Mouse (Mus musculus): ENCODE data around the gene Afap1l2.

Afap1l2 gene

GRCm38 (mm10) chr19:57007291-57007690, 737 bp downstream of the Afap1l2 start:
- no peak for DNase-seq (ENCODE audit: low read depth, low spot score)

DNA sequence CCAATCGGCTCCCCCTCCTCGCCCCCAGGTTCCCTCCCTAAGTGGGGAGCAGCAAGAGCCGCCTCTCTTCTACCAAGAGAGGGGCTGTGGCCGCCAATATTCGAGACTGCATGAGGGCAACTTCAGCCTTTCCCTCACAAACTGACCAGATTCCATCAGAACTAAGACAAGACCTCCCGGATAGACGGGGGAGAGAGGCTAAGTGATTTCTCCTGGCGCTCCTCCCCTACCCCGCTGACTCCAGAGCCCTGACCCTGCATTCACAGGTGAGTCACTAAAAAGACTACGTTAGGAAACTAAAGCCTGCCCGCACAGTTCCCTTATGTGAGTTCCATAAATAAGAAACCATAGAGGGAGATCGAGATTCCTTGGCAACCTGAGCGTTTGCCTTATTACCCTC, 1.2 kb downstream of the Afap1l2 start:
- DNase-seq (ENCODE audit: low read depth, low spot score) = no peak

DNA sequence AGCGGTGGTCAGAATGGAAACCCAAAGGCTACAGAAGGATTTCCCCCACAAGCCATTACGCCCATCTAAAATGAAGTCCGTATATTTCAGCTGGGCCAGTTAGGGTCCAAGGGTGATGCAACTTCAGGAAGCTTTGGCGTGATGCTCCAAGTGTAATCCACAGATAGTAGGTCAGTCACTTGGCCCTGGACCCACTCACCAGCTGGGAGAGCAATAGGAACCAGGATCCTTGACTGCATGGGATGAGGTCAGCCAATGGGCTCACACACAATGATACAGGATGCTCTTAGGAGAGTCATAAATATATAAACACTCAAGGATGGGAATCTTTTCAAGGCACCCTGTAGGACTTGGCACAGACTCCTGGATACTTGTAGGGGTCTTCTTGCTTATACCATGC, 3.0 kb downstream of the Afap1l2 start:
- no peak for DNase-seq (ENCODE audit: low read depth, low spot score)

- DNase-seq (ENCODE audit: low read depth, low spot score) = no peak
Measured at GRCm38 (mm10) chr19:57003460-57003810, 4.6 kb downstream of the Afap1l2 start.

GRCm38 (mm10) chr19:57002741-57003459, 5.1 kb downstream of the Afap1l2 start:
- DNase-seq (ENCODE audit: low read depth, low spot score) = no peak

DNA sequence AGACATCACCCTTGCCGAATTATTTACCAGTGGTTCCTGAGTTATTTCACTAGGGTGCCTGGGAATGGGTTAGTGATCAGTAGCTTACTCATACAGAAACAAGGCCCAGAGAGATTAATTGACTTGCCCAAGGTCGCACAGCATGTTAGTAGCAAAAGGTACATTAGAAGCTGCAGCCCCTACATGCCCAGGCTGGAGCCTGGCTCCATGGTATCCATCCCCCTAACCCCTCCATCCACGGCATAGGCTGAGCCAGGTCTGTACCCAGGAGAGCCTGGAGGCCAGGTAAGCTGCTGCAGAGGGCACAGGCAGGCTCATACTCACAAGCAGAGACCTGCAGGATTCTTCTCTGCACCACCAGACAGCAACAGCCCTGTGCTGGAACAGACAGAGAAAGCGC, 6.1 kb downstream of the Afap1l2 start:
- no peak for DNase-seq (ENCODE audit: low read depth, low spot score)

- no peak for DNase-seq (ENCODE audit: low read depth, low spot score)
Measured at GRCm38 (mm10) chr19:57000592-57000991, 7.4 kb downstream of the Afap1l2 start.

- DNase-seq (ENCODE audit: low read depth, low spot score) = no peak
Measured at GRCm38 (mm10) chr19:56999781-57000180, 8.2 kb downstream of the Afap1l2 start.

GRCm38 (mm10) chr19:56998910-56999309, 9.1 kb downstream of the Afap1l2 start:
- no peak for DNase-seq (ENCODE audit: low read depth, low spot score)

GRCm38 (mm10) chr19:56998331-56998730, 9.7 kb downstream of the Afap1l2 start:
- no peak for DNase-seq (ENCODE audit: low read depth, low spot score)

DNA sequence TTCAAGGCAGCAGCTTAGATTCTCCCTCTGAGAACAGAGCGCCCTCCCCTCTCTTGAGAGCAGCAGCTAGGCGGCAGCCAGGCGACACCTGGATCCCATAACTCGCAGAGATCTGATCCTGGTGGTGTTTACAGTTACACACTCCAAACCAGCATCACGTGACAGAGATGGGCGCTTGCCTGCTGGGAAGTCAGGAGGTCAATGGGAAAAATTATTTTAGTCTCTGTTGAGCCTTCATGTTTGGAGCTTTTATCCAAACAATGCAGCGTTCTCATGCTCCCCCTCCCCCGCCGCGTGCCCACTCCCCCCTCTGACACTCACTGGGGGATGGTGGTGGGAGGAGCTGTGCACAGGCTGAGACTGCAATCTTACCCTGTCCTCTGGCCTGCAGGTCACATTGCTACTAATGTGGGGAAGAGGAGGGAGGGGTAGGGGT, 10.8 kb downstream of the Afap1l2 start:
- DNase-seq (ENCODE audit: low read depth, low spot score) = no peak

GRCm38 (mm10) chr19:56995441-56995840, 12.6 kb downstream of the Afap1l2 start:
- no peak for DNase-seq (ENCODE audit: low read depth, low spot score)

DNA sequence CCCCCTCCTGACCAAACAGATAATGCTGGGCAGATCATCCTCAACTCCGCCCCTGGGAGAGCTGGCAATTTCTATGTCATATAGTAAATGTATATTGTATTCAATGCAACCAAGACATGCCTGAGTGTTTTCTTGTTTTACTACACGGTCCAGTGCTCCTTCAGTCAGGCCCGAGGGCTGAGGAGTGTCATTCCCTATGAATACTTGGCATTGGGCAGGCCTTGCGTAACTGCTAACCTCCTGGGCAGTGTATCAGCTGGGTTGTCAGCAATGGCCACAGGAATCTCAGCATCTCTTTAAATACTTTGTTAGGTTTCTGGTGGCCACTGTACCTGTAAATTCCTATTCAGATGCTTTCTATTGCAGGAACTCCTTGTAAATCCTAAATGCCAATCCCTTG, 13.4 kb downstream of the Afap1l2 start:
- no peak for DNase-seq (ENCODE audit: low read depth, low spot score)

DNA sequence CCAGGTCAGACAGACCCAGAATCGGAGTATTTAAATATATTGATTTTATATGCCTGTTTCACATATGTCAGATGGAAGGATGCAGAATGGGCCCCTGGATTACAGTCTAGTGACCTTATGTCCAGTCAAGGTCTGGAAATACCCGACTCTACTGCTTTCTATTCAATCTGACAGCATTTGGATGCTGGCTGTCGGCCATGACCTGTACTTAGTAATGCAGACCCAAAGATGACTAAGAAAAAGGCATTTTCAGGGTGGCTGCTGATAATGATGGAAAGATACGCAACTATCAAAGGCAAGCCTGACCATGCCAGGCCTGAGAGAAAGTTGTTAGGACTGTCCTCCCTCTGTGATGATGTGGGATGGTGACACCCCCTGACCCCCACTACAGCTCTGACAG, 14.3 kb downstream of the Afap1l2 start:
- DNase-seq (ENCODE audit: low read depth, low spot score) = no peak

DNA sequence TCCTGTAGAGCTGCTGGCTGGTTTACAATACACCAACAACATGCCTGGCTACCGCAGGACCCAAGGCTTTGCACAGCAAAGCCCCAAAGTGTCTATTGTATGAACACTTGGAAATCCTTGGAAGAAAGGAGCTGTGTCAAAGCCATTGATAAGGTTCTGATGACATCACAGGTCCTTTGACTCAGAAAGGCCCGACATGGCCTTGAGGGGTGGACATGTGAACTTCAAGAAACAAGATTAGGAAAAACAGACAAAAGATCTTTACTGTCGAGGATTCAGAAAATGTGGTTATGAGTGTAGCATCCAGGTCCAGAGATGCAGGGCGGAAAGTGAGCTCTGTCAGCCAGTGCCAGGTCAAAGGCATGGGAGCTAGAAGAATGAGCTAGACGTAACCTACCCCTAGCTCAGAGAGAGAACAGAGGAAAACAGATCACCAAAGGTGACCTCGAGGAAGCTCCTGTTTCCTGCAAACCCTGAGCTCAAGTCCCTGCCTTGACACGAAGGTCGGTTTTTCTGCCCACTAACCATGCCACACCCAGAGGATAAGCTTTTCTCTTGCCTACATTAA, 15.0 kb downstream of the Afap1l2 start:
- no peak for DNase-seq (ENCODE audit: low read depth, low spot score)

GRCm38 (mm10) chr19:56990367-56991111, 17.5 kb downstream of the Afap1l2 start:
- DNase-seq (ENCODE audit: low read depth, low spot score) = no peak

- DNase-seq (ENCODE audit: low read depth, low spot score) = no peak
Measured at GRCm38 (mm10) chr19:56989171-56989570, 18.9 kb downstream of the Afap1l2 start.

GRCm38 (mm10) chr19:56984229-56984628, 23.8 kb downstream of the Afap1l2 start:
- DNase-seq (ENCODE audit: low read depth, low spot score) = no peak

- DNase-seq (ENCODE audit: low read depth, low spot score) = no peak
Measured at GRCm38 (mm10) chr19:56983757-56984156, 24.3 kb downstream of the Afap1l2 start.

DNA sequence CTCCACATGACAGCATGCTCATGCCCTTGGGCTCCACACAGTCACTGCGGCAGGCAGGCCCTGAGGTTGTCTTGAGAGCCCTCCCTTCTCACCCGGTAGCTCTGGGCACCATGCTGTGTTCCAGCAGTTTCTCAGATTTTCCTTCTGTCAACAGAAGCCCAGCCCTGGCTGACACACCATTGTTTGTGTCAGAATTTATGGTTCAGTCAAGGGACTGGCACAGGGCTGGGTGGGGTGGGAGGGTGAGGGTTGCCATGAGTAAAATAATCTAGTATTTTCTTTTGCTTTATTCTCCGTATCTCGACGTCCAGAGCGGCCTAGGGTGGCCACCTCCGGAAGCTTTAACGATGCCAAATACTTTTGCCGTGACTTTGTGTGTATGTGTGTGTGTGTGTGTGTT, 26.3 kb downstream of the Afap1l2 start:
- no peak for DNase-seq (ENCODE audit: low read depth, low spot score)

DNA sequence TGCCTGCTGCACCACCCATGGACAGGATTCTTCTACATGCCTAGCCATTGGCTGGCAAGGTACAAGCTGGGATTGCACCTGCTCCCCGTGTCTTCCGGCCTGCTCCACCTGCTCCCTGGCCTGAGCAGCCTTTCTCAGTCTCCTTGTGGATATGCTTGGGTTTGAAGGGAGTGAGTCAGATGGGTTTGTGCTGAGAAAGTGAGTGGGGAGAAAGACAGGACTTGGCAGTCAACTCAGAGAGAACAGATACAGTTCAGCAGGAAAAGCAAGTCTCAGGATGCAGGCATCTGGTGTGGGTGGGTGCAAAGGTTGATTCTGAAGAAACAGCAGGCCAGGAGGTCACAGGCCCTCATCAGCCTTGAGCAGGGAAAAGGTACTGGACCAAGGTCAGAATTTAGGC, 27.2 kb downstream of the Afap1l2 start:
- no peak for DNase-seq (ENCODE audit: low read depth, low spot score)

DNA sequence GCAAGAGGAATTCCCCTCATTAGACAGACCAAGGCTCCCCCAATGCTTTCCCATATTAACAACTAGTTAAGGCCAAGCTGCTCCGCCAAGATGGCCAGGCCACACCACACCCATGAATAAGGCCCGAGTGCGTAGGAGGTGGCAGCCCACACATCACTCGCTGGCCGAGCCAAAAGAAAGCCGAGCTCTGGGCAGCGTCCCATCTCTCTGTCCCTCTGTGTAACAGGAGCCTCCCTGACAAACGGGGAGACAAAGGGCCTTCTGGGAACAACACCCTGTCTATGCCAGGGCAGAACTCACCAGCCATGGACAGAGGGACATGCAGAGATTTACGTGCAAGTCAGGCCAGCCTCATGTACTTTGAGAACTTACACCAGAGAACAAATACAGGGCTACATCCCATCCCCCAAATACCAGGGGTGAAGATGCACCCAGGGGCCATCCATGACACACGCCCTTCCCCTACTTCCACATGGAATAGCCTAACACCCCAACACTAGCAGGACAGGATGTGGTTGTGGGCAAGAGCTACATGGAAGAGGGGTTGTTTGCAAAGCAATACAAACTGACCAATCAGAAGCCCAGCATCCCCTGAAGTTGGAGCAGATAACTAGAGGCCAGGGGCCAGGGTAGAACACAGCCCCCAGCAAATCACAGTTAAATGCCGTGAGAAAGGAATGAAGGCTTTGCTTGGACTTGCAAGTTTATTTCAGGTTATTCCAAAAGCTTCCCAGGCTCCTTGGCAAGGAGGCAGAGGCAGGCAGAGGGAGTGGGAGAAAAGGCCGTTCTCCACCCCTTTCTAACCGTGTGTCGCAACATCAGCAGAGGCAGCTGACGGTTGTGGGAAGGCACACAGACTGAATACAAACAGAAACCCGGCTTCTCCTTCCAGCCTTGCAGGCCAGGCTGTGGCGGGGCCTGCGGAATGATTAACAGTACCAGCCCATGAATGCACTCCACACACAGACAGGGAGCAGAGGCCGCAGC, 30.8 kb downstream of the Afap1l2 start:
- no peak for DNase-seq (ENCODE audit: low read depth, low spot score)
